Mouse (Mus musculus) adrenal gland, adult 18-20 months (tissue): ENCODE measurements around the gene Rhbdd1. TPM values are rescaled to one million over a fixed set of nuclear protein-coding genes. Genes with fewer than 3 reads are reported as not detected.

Experiments
- DNase-seq, 2 experiments: peaks; one replicate each; pipeline ENCODE4 v3.0.0; 2021 to 2022; ENCODE audit warnings: low spot score in 2 of 2
- microRNA-seq, 2 experiments: library from miRNA; unstranded; fragments of <30 nt; microRNA quantifications; one replicate each; pipeline ENCODE4 v1.2.0; 2021; ENCODE audit warnings: borderline number of aligned reads in 2 of 2
- total RNA-seq, 2 experiments: library from RNA; stranded (reverse); gene quantifications; 1 replicate in 1 of 2; 2 replicates in 1 of 2; pipeline ENCODE4 v1.2.3; 2021

Gene Rhbdd1
- total RNA-seq, 2 experiments from 2014 or later: 22.7 to 35.3 TPM

DNA sequence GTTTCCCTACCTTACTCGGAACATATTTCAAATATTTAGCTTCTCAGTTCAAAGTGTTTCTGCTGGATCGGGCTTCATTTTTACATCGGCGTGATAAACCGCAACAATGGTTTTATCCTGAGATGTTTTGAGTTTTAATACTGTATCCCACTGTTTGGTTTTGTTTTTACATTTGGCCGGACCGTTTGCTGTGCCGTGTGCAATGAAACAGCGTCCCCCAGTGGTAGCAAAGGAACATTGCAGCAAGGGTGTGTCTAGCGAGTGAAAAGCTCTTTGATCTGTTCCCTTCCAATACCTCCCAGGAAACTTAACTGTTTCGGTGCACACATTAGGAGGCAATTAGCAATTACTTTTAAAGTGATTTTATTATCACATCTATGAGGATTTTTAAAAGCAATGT lies 160.0 kb downstream of the Rhbdd1 start:
- peak in 1 of 2 experiments; percentile 13 for DNase-seq

DNA sequence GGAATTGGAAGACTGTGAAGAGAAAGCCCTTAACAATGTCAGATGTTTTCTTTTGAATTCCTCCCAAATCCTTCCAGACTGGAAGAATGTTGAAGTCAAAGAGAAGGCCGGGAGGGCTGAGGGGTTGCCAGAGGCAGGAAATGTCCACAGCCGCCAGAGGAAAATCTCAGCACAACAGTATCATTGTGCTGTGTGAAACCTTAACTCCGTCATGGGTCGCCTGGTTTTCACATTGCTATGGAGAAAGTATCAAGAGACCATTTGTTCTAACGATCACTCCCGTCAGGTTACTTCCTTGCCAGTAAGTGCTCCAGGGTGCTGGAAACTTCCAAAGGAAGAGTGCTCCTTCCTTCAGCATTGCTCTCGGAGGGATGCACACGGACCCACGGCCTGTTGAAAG lies 160.5 kb downstream of the Rhbdd1 start:
- DNase-seq: no peak

DNA sequence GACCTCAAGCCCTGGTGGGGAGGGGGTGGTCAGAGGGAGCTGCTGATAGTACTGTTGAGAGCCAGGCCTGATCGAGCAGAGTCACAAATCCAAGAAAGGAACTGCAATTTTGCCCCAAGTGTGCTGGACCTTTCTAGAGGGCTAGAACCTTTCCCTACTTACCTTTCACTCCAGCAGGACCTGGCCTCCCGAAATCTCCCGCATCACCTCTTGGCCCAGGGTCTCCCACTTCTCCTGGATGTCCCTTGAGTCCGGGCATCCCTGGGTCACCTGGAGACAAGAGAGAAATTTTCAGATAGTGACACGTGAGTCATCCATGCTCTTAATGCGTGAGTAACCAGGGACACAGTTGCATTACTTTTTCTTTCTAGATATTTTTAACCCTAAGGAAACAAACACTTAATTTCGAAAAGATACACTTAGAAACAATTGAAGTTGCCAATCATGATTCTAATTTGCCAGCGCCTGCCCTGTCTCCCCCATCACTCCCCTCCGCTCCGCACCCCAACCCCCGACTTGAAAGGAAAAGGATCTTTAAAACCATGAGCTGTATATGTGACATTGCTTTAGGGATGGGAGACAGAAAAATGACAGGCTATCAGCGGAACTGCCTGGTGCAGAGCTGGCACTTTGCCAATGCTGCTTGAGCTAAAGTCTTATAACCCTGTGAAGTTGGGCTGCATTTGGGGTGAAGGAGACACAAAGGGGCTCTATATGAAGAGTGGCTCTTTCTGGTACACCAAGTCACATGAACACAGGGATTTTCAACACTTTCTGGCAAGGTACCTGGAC lies 163.6 kb downstream of the Rhbdd1 start:
- DNase-seq: no peak

GRCm38 (mm10) chr1:82482371-82482770 lies 166.1 kb downstream of the Rhbdd1 start:
- DNase-seq: no peak

DNA sequence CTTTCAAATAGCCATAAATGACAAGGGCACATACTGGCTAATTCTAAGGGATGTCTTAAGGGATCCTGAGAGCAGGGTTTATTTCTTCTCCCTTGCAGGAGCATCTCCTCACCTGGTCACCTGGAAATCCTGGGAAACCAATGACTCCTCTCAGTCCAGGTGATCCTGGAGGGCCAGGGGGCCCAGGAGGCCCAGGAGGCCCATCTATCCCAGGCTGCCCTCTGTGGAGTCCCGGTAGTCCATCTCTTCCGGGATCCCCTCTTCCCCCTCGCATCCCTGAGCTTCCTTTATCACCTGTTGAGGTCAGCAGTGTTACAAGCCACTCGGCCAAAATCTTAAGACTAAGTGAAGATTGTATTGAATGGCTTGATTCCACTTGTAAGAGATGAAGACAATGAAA lies 170.1 kb downstream of the Rhbdd1 start:
- DNase-seq: no peak

DNA sequence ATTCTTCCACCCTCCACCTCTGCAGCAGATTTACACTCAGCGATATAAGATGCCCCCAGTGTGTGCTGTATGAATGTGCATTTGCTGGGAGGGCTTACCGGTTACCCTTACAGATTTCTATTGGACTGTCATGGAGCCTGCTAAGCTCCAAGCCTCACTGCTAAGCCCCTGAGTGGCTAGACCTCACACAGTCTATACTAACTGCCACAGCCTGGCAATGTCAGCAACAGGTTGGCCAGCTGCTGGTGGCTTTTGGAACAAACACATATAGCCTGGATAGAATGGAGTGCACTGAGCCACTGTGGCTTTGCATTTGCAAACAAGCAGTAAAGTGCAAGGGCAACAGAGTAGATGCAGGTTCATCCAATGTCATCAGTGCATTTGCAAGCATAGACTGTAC lies 175.7 kb downstream of the Rhbdd1 start:
- DNase-seq: no peak

Small RNAs within 50 kb of the gene (microRNA-seq; reads per million reads assigned to microRNA genes)
- 0 reads per million in 2 experiments for gene Gm22112

Other genes with a start within 250 kb of the Rhbdd1 start
- not detected for gene Gm9747, start 83.3 kb upstream of the Rhbdd1 start, total RNA-seq
- 10 to 100 TPM; 11.0 to 11.8 TPM for gene Irs1, start 25.0 kb upstream of the Rhbdd1 start, total RNA-seq